Comparison of ENCODE assay signal across 19 mouse cellular contexts in genomic region chr6:92641956-92642355, GRCm38 (mm10).
DNase-seq lines count a peak whose midpoint lies in the region; ATAC-seq and TF ChIP-seq lines count a peak whose summit lies in the region.
"Had no signal": no experiment of that assay in that cellular context is flagged by ENCODE, and none has a peak within 500 bp of the region (broad histone marks: within the 10 kb centered on the region; RNA-seq: fewer than 3 reads in every experiment).

No protein-coding gene starts in this region.

- no peak overlapping the region for H3K4me2 ChIP-seq in forebrain, embryonic 14.5 days (ENCODE audit: low read length)
- H3K4me2 ChIP-seq in forebrain, embryonic 12.5 days = no peak overlapping the region
- no peak overlapping the region for H3K4me2 ChIP-seq in midbrain, embryonic 15.5 days
- H3K4me2 ChIP-seq in midbrain, embryonic 14.5 days (ENCODE audit: low read length) = no peak overlapping the region
- H3K4me2 ChIP-seq: embryonic facial prominence, embryonic 12.5 days; hindbrain, embryonic 14.5 days had no signal

- no peak for TF ChIP-seq POLR2A in heart, adult 2 months (IDR thresholded peaks at IDR 0.05; ENCODE audit: insufficient read depth, low read depth, low read length)

- H3K9me3 ChIP-seq in forebrain, embryonic 14.5 days (replicated peaks; ENCODE audit: control insufficient read depth, low read length) = no peaks in the 10 kb centered on the region
- H3K9me3 ChIP-seq in forebrain, embryonic 12.5 days = no peaks in the 10 kb centered on the region
- no peaks in the 10 kb centered on the region for H3K9me3 ChIP-seq in midbrain, embryonic 15.5 days
- H3K9me3 ChIP-seq in midbrain, embryonic 14.5 days (ENCODE audit: control insufficient read depth, low read length) = no peaks in the 10 kb centered on the region
- H3K9me3 ChIP-seq: embryonic facial prominence, embryonic 12.5 days; heart, embryonic 10.5 days had no signal

- TF ChIP-seq EP300 in heart, adult 2 months (IDR thresholded peaks at IDR 0.05; ENCODE audit: insufficient read depth, low read depth, low read length) = no peak

- no peak overlapping the region for H3K4me3 ChIP-seq in forebrain, embryonic 14.5 days (ENCODE audit: low read depth, low read length)
- no peak overlapping the region for H3K4me3 ChIP-seq in forebrain, embryonic 12.5 days (replicated peaks)
- no peak overlapping the region for H3K4me3 ChIP-seq in layer of hippocampus, adult 2 months
- no peak overlapping the region for H3K4me3 ChIP-seq in midbrain, embryonic 15.5 days
- no peak overlapping the region for H3K4me3 ChIP-seq in midbrain, embryonic 14.5 days (replicated peaks; ENCODE audit: low read depth, low read length)
- no peak overlapping the region for H3K4me3 ChIP-seq in heart, adult 2 months
- H3K4me3 ChIP-seq: embryonic facial prominence, embryonic 12.5 days; heart, embryonic 10.5 days had no signal

- peak; percentile 55 for DNase-seq in forebrain, embryonic 14.5 days (ENCODE audit: low spot score)
- peak; percentile 41 to 50 for DNase-seq in layer of hippocampus, adult 2 months (ENCODE audit: low spot score in 2 of 2)
- DNase-seq in layer of hippocampus, adult 11-12 months (ENCODE audit: low spot score) = no peak
- DNase-seq in midbrain, embryonic 14.5 days = no peak
- DNase-seq in telencephalon, adult 2 months (ENCODE audit: low read depth, low spot score) = peak; percentile 78
- DNase-seq in heart, adult 2 months = no peak
- DNase-seq: adrenal gland, postnatal 10 days; cerebellum, adult 2 months; cerebellum, postnatal 10 days; embryo, embryonic 11 days; gastrocnemius, postnatal 25 days; heart, postnatal 10 days had no signal

- H3K27ac ChIP-seq in forebrain, embryonic 14.5 days (ENCODE audit: low read depth, low read length) = no peak overlapping the region
- H3K27ac ChIP-seq in forebrain, embryonic 12.5 days = no peak overlapping the region
- peak overlapping the region; percentile 91 for H3K27ac ChIP-seq in layer of hippocampus, adult 2 months
- H3K27ac ChIP-seq in midbrain, embryonic 15.5 days = 0 out of 2 replicates have a peak overlapping the region, but pooled peaks have one; percentile 25
- no peak overlapping the region for H3K27ac ChIP-seq in midbrain, embryonic 14.5 days (replicated peaks; ENCODE audit: low read depth, low read length)
- no peak overlapping the region for H3K27ac ChIP-seq in heart, adult 2 months
- H3K27ac ChIP-seq: embryonic facial prominence, embryonic 12.5 days; heart, embryonic 10.5 days; hindbrain, embryonic 14.5 days had no signal

- H3K27me3 ChIP-seq in forebrain, embryonic 14.5 days (replicated peaks; ENCODE audit: control insufficient read depth, insufficient read depth, low read length) = no peaks in the 10 kb centered on the region
- no peaks in the 10 kb centered on the region for H3K27me3 ChIP-seq in forebrain, embryonic 12.5 days
- no peaks in the 10 kb centered on the region for H3K27me3 ChIP-seq in midbrain, embryonic 15.5 days (replicated peaks)
- H3K27me3 ChIP-seq in midbrain, embryonic 14.5 days (ENCODE audit: control insufficient read depth, insufficient read depth, low read length) = no peaks in the 10 kb centered on the region
- no peaks in the 10 kb centered on the region for H3K27me3 ChIP-seq in heart, adult 2 months (ENCODE audit: control insufficient read depth, insufficient read depth, low read length)
- H3K27me3 ChIP-seq: embryonic facial prominence, embryonic 12.5 days had no signal

- intact Hi-C loops in heart, adult 2 months (cut with DNase I) = no loop called here

- H3K9ac ChIP-seq in forebrain, embryonic 14.5 days (ENCODE audit: low read length) = no peak overlapping the region
- no peak overlapping the region for H3K9ac ChIP-seq in forebrain, embryonic 12.5 days
- H3K9ac ChIP-seq in midbrain, embryonic 15.5 days = no peak overlapping the region
- no peak overlapping the region for H3K9ac ChIP-seq in midbrain, embryonic 14.5 days (replicated peaks; ENCODE audit: low read length)
- no peak overlapping the region for H3K9ac ChIP-seq in heart, adult 2 months (ENCODE audit: low read depth, low read length)
- H3K9ac ChIP-seq: embryonic facial prominence, embryonic 12.5 days; hindbrain, embryonic 14.5 days had no signal

- H3K36me3 ChIP-seq in forebrain, embryonic 14.5 days (ENCODE audit: control insufficient read depth, insufficient read depth, low read length) = no peaks in the 10 kb centered on the region
- no peaks in the 10 kb centered on the region for H3K36me3 ChIP-seq in forebrain, embryonic 12.5 days (replicated peaks)
- H3K36me3 ChIP-seq in midbrain, embryonic 15.5 days (replicated peaks) = no peaks in the 10 kb centered on the region
- no peaks in the 10 kb centered on the region for H3K36me3 ChIP-seq in midbrain, embryonic 14.5 days (ENCODE audit: control insufficient read depth, insufficient read depth, low read length)
- no peaks in the 10 kb centered on the region for H3K36me3 ChIP-seq in heart, adult 2 months (ENCODE audit: control insufficient read depth, insufficient read depth, low read length)
- H3K36me3 ChIP-seq: embryonic facial prominence, embryonic 12.5 days; heart, embryonic 10.5 days had no signal

- ATAC-seq in forebrain, embryonic 14.5 days = no peak
- no peak for ATAC-seq in forebrain, embryonic 12.5 days (ENCODE audit: low FRiP score)
- no peak for ATAC-seq in midbrain, embryonic 15.5 days (replicated peaks)
- ATAC-seq in midbrain, embryonic 14.5 days (ENCODE audit: low FRiP score, low TSS enrichment) = no peak
- ATAC-seq: forebrain, embryonic 16.5 days; intestine, embryonic 16.5 days had no signal

- no peaks in the 10 kb centered on the region for H3K79me2 ChIP-seq in heart, adult 2 months (replicated peaks; ENCODE audit: control insufficient read depth, insufficient read depth, low read length)

- 47% methylated on average over 7 of the region's 7 CpGs for WGBS in forebrain, embryonic 14.5 days
- WGBS in forebrain, embryonic 12.5 days = 61% methylated on average over 7 of the region's 7 CpGs
- 52% methylated on average over 7 of the region's 7 CpGs for WGBS in midbrain, embryonic 15.5 days
- 71% methylated on average over 7 of the region's 7 CpGs for WGBS in midbrain, embryonic 14.5 days
- 68% methylated on average over 7 of the region's 7 CpGs for WGBS in heart, adult 2 months

- 0 out of 2 replicates have a peak, but pooled peaks cover 2% of the 10 kb centered on the region for H3K4me1 ChIP-seq in forebrain, embryonic 14.5 days (ENCODE audit: control insufficient read depth, insufficient read depth, low read length)
- no peaks in the 10 kb centered on the region for H3K4me1 ChIP-seq in forebrain, embryonic 12.5 days
- no peaks in the 10 kb centered on the region for H3K4me1 ChIP-seq in midbrain, embryonic 15.5 days
- no peaks in the 10 kb centered on the region for H3K4me1 ChIP-seq in midbrain, embryonic 14.5 days (ENCODE audit: control insufficient read depth, insufficient read depth, low read length)
- H3K4me1 ChIP-seq in heart, adult 2 months (ENCODE audit: control insufficient read depth, insufficient read depth, low read length) = no peaks in the 10 kb centered on the region
- H3K4me1 ChIP-seq: embryonic facial prominence, embryonic 12.5 days; heart, embryonic 10.5 days had no signal

- no peak for TF ChIP-seq CTCF in layer of hippocampus, adult 2 months (conservative IDR thresholded peaks at IDR 0.05)
- no peak for TF ChIP-seq CTCF in heart, adult 2 months (IDR thresholded peaks at IDR 0.05)

Comparison
In these comparisons a context has a peak if more than half of its experiments do, and no peak if none do; other contexts are left out.
1. DNase-seq: peak in forebrain, embryonic 14.5 days (single experiment), layer of hippocampus, adult 2 months (2 of 2) and telencephalon, adult 2 months (single experiment); none in layer of hippocampus, adult 11-12 months (single experiment), midbrain, embryonic 14.5 days (single experiment) and heart, adult 2 months (0 of 2).
2. H3K27ac ChIP-seq: peak in layer of hippocampus, adult 2 months (single experiment) and midbrain, embryonic 15.5 days (single experiment); none in forebrain, embryonic 14.5 days (single experiment), forebrain, embryonic 12.5 days (single experiment), midbrain, embryonic 14.5 days (single experiment) and heart, adult 2 months (single experiment).